Mouse (Mus musculus) cerebellum, adult (tissue): ENCODE measurements at regions not wholly inside any gene's neighbourhood (a gene's known extent, or its start where the extent isn't known, plus 50 kb on each side); places are given as distances from the start of the nearest gene placed in this dataset.

Source experiments
- ATAC-seq: cut with Nextera tagmentation; 2 replicates; pipeline ENCODE4 v1.9.2; 2017; ENCODE audit warnings: mild to moderate bottlenecking, moderate library complexity, mixed read lengths; ENCODE audit not compliant: insufficient number of reproducible peaks, low FRiP score, low TSS enrichment

GRCm38 (mm10) chr1:169066795-169067194, 464.5 kb downstream of the Nuf2 start:
- no peak for ATAC-seq

- ATAC-seq, result no peak
These were observed 470.6 kb downstream of the Nuf2 start for GRCm38 (mm10) chr1:169060627-169061026.

GRCm38 (mm10) chr1:169060145-169060544, 471.1 kb downstream of the Nuf2 start:
- ATAC-seq, result no peak

GRCm38 (mm10) chr1:169051863-169052257, 479.4 kb downstream of the Nuf2 start:
- ATAC-seq, result no peak

GRCm38 (mm10) chr1:169051085-169051862, 480.0 kb downstream of the Nuf2 start:
- no peak for ATAC-seq

GRCm38 (mm10) chr1:169049846-169050245, 481.4 kb downstream of the Nuf2 start:
- no peak for ATAC-seq

GRCm38 (mm10) chr1:169046791-169047525, 484.3 kb downstream of the Nuf2 start:
- ATAC-seq, result no peak

- ATAC-seq, result no peak
These were observed 497.7 kb downstream of the Nuf2 start for GRCm38 (mm10) chr1:169033517-169033916.

- ATAC-seq, result no peak
These were observed 499.3 kb downstream of the Nuf2 start for GRCm38 (mm10) chr1:169031849-169032542.

- no peak for ATAC-seq
These were observed 503.6 kb downstream of the Nuf2 start for GRCm38 (mm10) chr1:169027706-169028105.

- ATAC-seq, result no peak
These were observed 504.0 kb downstream of the Nuf2 start for GRCm38 (mm10) chr1:169027241-169027640.

- no peak for ATAC-seq
These were observed 506.7 kb downstream of the Nuf2 start for GRCm38 (mm10) chr1:169024531-169024930.

- no peak for ATAC-seq
These were observed 539.6 kb downstream of the Nuf2 start for GRCm38 (mm10) chr1:168991506-168992244.

- ATAC-seq, result no peak
These were observed 543.1 kb upstream of the Pbx1 start for GRCm38 (mm10) chr1:168975037-168975698.

- no peak for ATAC-seq
These were observed 537.3 kb upstream of the Pbx1 start for GRCm38 (mm10) chr1:168969402-168969801.

- no peak for ATAC-seq
These were observed 535.3 kb upstream of the Pbx1 start for GRCm38 (mm10) chr1:168967334-168967733.

GRCm38 (mm10) chr1:168964467-168964904, 532.4 kb upstream of the Pbx1 start:
- no peak for ATAC-seq

- no peak for ATAC-seq
These were observed 518.9 kb upstream of the Pbx1 start for GRCm38 (mm10) chr1:168950947-168951346.

- no peak for ATAC-seq
These were observed 492.2 kb upstream of the Pbx1 start for GRCm38 (mm10) chr1:168924100-168924815.
